Mouse (Mus musculus): ENCODE results near the gene Dnajc12.

DNA sequence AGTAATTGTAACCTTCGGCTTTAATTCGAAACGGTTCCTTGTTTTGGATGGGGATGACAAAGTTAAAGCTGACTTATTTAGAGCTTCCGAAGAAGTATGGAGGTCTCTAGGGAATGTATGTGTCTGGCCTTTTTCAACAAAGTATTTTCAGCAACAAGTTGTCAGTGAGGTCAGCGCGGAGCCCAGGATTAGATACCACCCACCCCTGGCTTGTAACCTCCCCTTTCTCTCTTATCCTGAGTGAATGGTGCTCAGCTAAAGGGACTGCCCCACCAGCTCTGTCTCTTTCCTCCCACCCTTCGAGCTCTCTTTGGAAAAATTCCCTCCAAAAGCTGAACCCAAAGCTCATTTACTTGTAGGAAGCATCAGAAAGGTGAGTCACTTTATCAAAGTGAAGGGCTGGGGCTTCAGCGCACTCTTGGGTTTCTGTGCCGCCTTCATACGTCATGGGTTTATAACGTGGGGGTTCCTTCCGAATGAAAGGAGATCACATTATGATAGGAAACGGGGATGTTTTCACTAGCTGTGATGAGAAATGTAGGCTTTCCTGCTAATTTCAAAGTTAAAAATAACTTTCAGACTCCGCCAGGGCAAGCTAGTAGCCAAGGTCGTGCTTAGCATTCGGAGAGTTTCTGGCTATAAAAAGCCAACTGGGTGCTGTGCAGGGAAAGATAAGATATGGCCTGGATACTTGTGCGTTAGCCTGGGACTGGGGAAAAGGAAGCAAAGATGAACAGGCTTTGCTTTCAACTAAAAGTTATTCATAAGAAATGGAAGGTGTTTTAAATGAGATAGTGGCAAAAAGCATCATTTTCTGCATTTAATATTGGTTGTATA, 75.3 kb downstream of the Dnajc12 start:
- TF ChIP-seq CTCF (IDR thresholded peaks at IDR 0.05; ENCODE audit: low read depth) (no peak), EP300 (IDR thresholded peaks at IDR 0.05; ENCODE audit: low read depth) (no peak)
